Mouse (Mus musculus) lung, postnatal 0 days (tissue): ENCODE data around the gene Rpl10a. TPM values are rescaled to one million over a fixed set of nuclear protein-coding genes. Genes with fewer than 3 reads are reported as not detected.

Experiments
- ATAC-seq: fragments of 200-750 bp; cut with Nextera tagmentation; 2 replicates; pipeline ENCODE4 v1.8.0; 2017; ENCODE audit warnings: moderate library complexity
- DNase-seq: peaks from one replicate; pipeline ENCODE4 v3.0.0-alpha.2; 2016; ENCODE audit warnings: low spot score
- H3K27ac ChIP-seq: fragments of 300-500 bp; sonication (generic); 2 replicates; pipeline ENCODE4 v1.5.1; 2014; ENCODE audit warnings: antibody characterized with exemption, mild to moderate bottlenecking, low read length, mixed read lengths
- H3K27me3 ChIP-seq: fragments of 300-500 bp; sonication (generic); replicated peaks from 2 replicates; pipeline ENCODE4 v1.6.1; 2014; ENCODE audit warnings: low read length, mixed read lengths; ENCODE audit not compliant: insufficient read depth
- H3K36me3 ChIP-seq: fragments of 300-500 bp; sonication (generic); 2 replicates; pipeline ENCODE4 v1.6.1; 2014; ENCODE audit warnings: low read length, mixed read lengths; ENCODE audit not compliant: insufficient read depth
- H3K4me1 ChIP-seq: fragments of 300-500 bp; sonication (generic); 2 replicates; pipeline ENCODE4 v1.6.1; 2014; ENCODE audit warnings: antibody characterized with exemption, low read depth, low read length, mixed read lengths; ENCODE audit not compliant: insufficient read depth
- H3K4me2 ChIP-seq: fragments of 300-500 bp; sonication (generic); replicated peaks from 2 replicates; pipeline ENCODE4 v1.6.1; 2014; ENCODE audit warnings: low read depth, mild to moderate bottlenecking, low read length, moderate library complexity, mixed read lengths
- H3K4me3 ChIP-seq: fragments of 300-500 bp; sonication (generic); 2 replicates; pipeline ENCODE4 v1.5.1; 2014; ENCODE audit warnings: low read depth, low read length
- H3K9ac ChIP-seq: fragments of 300-500 bp; sonication (generic); replicated peaks from 2 replicates; pipeline ENCODE4 v1.6.1; 2014; ENCODE audit warnings: low read depth, mild to moderate bottlenecking
- H3K9me3 ChIP-seq: fragments of 300-500 bp; sonication (generic); 2 replicates; pipeline ENCODE4 v1.6.1; 2016; ENCODE audit warnings: low read length, mixed read lengths
- CTCF ChIP-seq: IDR thresholded peaks from 2 replicates; pipeline ENCODE4 v1.5.1; 2016; ENCODE audit warnings: antibody characterized with exemption, mild to moderate bottlenecking
- EP300 ChIP-seq: IDR thresholded peaks from 2 replicates; pipeline ENCODE4 v1.6.1; 2016; ENCODE audit warnings: antibody characterized with exemption, mild to moderate bottlenecking, control low read depth
- WGBS: fragments of 180-500 bp; shearing (Covaris S2); extraction: QIAGEN DNeasy Blood & Tissue Kit; methylation state at CpG from one replicate; pipeline ENCODE4 v1.1.7; 2014; 5-methylcytosine and 5-hydroxymethylcytosine counted together
- polyA plus RNA-seq: library from polyadenylated mRNA; unstranded; fragments of >200 nt; fragmentation: Nextera tagmentation; extraction: Ambion mirVana; gene quantifications from 2 replicates; pipeline ENCODE4 v1.2.1, GENCODE M21; 2015

The Rpl10a gene
- polyA plus RNA-seq, 1 experiment from 2014 or later: 446 TPM

- Histone ChIP-seq H3K36me3 (peaks cover 18% of the 10 kb centered on the region; the same call in 1 of the 2 replicates), H3K27ac (no peak overlapping the region), H3K27me3 (no peaks in the 10 kb centered on the region), H3K9ac (no peak overlapping the region), H3K4me2 (no peak overlapping the region), H3K9me3 (no peaks in the 10 kb centered on the region), H3K4me1 (peaks cover 14% of the 10 kb centered on the region), H3K4me3 (no peak overlapping the region)
- no peak for TF ChIP-seq EP300
- TF ChIP-seq CTCF: peak; percentile 51
- DNase-seq: no peak
- WGBS: 50% methylated on average over 13 of the region's 13 CpGs
- ATAC-seq: no peak
These were observed 4.0 kb downstream of the Rpl10a start for GRCm38 (mm10) chr17:28332113-28332914.

DNA sequence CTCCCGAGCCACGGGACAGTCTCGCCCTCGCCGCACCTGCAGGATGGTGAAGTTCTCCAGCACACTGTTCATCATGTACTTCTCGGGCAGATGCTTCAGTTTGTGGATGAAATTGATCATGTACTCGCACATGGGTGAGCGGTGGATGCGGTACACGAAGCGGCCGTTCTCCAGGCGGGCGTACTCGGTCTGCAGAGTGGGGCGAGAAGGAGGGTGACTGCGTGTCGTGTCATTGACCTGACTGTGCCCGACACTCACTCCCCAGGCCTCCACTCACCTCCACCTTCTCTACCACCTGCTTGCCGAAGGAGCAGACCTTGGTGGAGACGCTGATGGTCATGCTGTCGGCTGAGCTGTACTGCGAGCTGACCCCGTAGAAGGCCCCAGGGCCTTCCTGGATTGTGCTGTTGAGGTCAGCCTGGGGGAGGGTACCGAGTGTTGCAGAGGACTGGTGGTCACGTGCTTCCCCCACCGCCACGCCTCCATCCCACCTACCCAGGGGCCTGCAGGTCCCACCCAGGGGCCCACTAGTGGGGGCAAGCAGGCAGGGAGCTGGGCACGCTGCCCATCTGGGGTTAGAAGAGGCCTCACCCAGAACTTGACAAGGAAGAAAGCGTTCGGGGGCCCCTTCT lies 4.8 kb downstream of the Rpl10a start:
- H3K4me2 ChIP-seq: no peak overlapping the region
- 43% methylated on average over 28 of the region's 31 CpGs for WGBS
- no peaks in the 10 kb centered on the region for H3K27me3 ChIP-seq
- ATAC-seq (no peak), DNase-seq (no peak)
- H3K36me3 ChIP-seq: peaks cover 18% of the 10 kb centered on the region; the same call in 1 of the 2 replicates
- no peak overlapping the region for H3K27ac ChIP-seq
- no peak overlapping the region for H3K9ac ChIP-seq
- H3K4me1 ChIP-seq: peaks cover 8% of the 10 kb centered on the region
- H3K9me3 ChIP-seq: no peaks in the 10 kb centered on the region
- no peak for TF ChIP-seq EP300
- no peak for TF ChIP-seq CTCF
- no peak overlapping the region for H3K4me3 ChIP-seq

GRCm38 (mm10) chr17:28335267-28335666 lies 7.0 kb downstream of the Rpl10a start:
- Histone ChIP-seq H3K4me1 (no peaks in the 10 kb centered on the region), H3K4me2 (no peak overlapping the region), H3K9me3 (no peaks in the 10 kb centered on the region), H3K9ac (no peak overlapping the region), H3K36me3 (peaks cover 18% of the 10 kb centered on the region; the same call in 1 of the 2 replicates), H3K27ac (no peak overlapping the region), H3K4me3 (no peak overlapping the region), H3K27me3 (no peaks in the 10 kb centered on the region)
- WGBS: 72% methylated on average over 10 of the region's 10 CpGs
- DNase-seq (no peak), ATAC-seq (no peak)
- TF ChIP-seq CTCF (no peak), EP300 (no peak)

GRCm38 (mm10) chr17:28337547-28337946 lies 9.3 kb downstream of the Rpl10a start:
- Histone ChIP-seq H3K27ac (no peak overlapping the region), H3K4me2 (no peak overlapping the region), H3K4me3 (no peak overlapping the region), H3K27me3 (no peaks in the 10 kb centered on the region), H3K9me3 (no peaks in the 10 kb centered on the region), H3K36me3 (peaks cover 9% of the 10 kb centered on the region; the same call in 1 of the 2 replicates), H3K9ac (no peak overlapping the region), H3K4me1 (no peaks in the 10 kb centered on the region; the same call in 1 of the 2 replicates)
- no peak for ATAC-seq
- TF ChIP-seq CTCF (no peak), EP300 (no peak)
- WGBS: 91% methylated on average over 7 of the region's 7 CpGs
- no peak for DNase-seq

- Histone ChIP-seq H3K4me3 (no peak overlapping the region), H3K9ac (no peak overlapping the region), H3K27ac (peak overlapping the region; percentile 82), H3K27me3 (no peaks in the 10 kb centered on the region), H3K36me3 (peaks cover 9% of the 10 kb centered on the region; the same call in 1 of the 2 replicates), H3K4me2 (peak overlapping the region; percentile 38; the same call in 1 of the 2 replicates), H3K9me3 (no peaks in the 10 kb centered on the region), H3K4me1 (peaks cover 17% of the 10 kb centered on the region; the same call in 1 of the 2 replicates)
- ATAC-seq (peak; percentile 58), DNase-seq (peak; percentile 77)
- 59% methylated on average over 7 of the region's 7 CpGs for WGBS
- peak; percentile 14; the same call in 1 of the 2 replicates for TF ChIP-seq CTCF
- TF ChIP-seq EP300: no peak
These were observed 12.3 kb downstream of the Rpl10a start for GRCm38 (mm10) chr17:28340578-28340977.

DNA sequence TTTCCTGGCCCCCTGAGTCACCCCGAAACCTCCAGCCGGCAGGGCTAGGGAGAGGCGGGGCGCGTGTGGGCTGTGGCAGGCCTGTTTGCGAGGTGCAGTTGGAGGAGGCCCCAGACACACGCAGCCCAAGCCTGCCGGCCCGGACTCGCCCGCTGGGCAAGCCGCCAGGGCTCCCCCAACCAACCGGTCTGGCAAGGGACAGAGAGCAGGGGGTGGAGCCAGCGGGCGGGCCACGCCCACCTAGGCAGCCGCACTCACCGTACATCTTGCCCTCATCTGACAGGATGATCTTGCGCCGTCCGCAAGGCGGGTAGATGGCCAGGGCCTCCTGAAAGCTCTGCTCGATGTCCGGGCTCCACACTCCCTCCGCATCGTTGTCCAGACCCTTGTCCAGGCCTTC lies 12.8 kb downstream of the Rpl10a start:
- H3K4me3 ChIP-seq: no peak overlapping the region

More for the DNA sequence above, 12.8 kb downstream of the Rpl10a start:
- Histone ChIP-seq H3K4me1 (peaks cover 18% of the 10 kb centered on the region; the same call in 1 of the 2 replicates), H3K9me3 (no peaks in the 10 kb centered on the region), H3K27ac (peak overlapping the region; percentile 82), H3K36me3 (peaks cover 7% of the 10 kb centered on the region; the same call in 1 of the 2 replicates), H3K27me3 (no peaks in the 10 kb centered on the region), H3K9ac (no peak overlapping the region), H3K4me2 (peak overlapping the region; percentile 38; the same call in 1 of the 2 replicates)
- DNase-seq (peak; percentile 95), ATAC-seq (peak; percentile 89)
- TF ChIP-seq CTCF: no peak
- no peak for TF ChIP-seq EP300
- 7% methylated on average over 26 of the region's 26 CpGs for WGBS
